Mouse (Mus musculus) hindbrain, postnatal 0 days (tissue): ENCODE data around the gene Hnrnpab. TPM values are rescaled to one million over a fixed set of nuclear protein-coding genes. Genes with fewer than 3 reads are reported as not detected.
A peak's percentile ranks its signal among the peaks of the same experiment; 100 is the strongest.
"Not testable (repeated sequence)": the region's sequence is repeated elsewhere in the genome, so short reads cannot be mapped to it uniquely, and the experiment has no call there.

ENCODE experiments used
- ATAC-seq: fragments of 200-750 bp; cut with Nextera tagmentation; 2 replicates; pipeline ENCODE4 v1.8.0; 2017; ENCODE audit warnings: mild to moderate bottlenecking, moderate TSS enrichment, moderate library complexity
- DNase-seq: peaks from one replicate; pipeline ENCODE4 v3.0.0-alpha.2; 2015; ENCODE audit warnings: low spot score
- H3K27ac ChIP-seq: fragments of 300-500 bp; sonication (generic); 2 replicates; pipeline ENCODE4 v1.5.1; 2014; ENCODE audit warnings: mild to moderate bottlenecking
- H3K27me3 ChIP-seq: fragments of 300-500 bp; sonication (generic); 2 replicates; pipeline ENCODE4 v1.6.1; 2014; ENCODE audit warnings: low read length, mixed read lengths; ENCODE audit not compliant: insufficient read depth
- H3K36me3 ChIP-seq: fragments of 300-500 bp; sonication (generic); 2 replicates; pipeline ENCODE4 v1.6.1; 2014; ENCODE audit warnings: low read length, mixed read lengths; ENCODE audit not compliant: insufficient read depth
- H3K4me1 ChIP-seq: fragments of 300-500 bp; sonication (generic); 2 replicates; pipeline ENCODE4 v1.6.1; 2014; ENCODE audit warnings: antibody characterized with exemption, low read length, mixed read lengths; ENCODE audit not compliant: insufficient read depth
- H3K4me2 ChIP-seq: fragments of 300-500 bp; sonication (generic); 2 replicates; pipeline ENCODE4 v1.6.1; 2014; ENCODE audit warnings: low read depth, mild to moderate bottlenecking, low read length, moderate library complexity, mixed read lengths
- H3K4me3 ChIP-seq: fragments of 300-500 bp; sonication (generic); 2 replicates; pipeline ENCODE4 v1.5.1; 2014; ENCODE audit warnings: low read length
- H3K9ac ChIP-seq: fragments of 300-500 bp; sonication (generic); replicated peaks from 2 replicates; pipeline ENCODE4 v1.6.1; 2014; ENCODE audit warnings: mild to moderate bottlenecking, low read length, moderate library complexity, mixed read lengths
- H3K9me3 ChIP-seq: fragments of 300-500 bp; sonication (generic); 2 replicates; pipeline ENCODE4 v1.6.1; 2016; ENCODE audit warnings: low read length, mixed read lengths
- CTCF ChIP-seq: IDR thresholded peaks from 2 replicates; pipeline ENCODE4 v1.5.1; 2016; ENCODE audit warnings: antibody characterized with exemption, control low read depth, low read depth
- WGBS: fragments of 180-500 bp; shearing (Covaris S2); extraction: QIAGEN DNeasy Blood & Tissue Kit; methylation state at CpG from one replicate; pipeline ENCODE4 v1.1.7; 2014; 5-methylcytosine and 5-hydroxymethylcytosine counted together
- polyA plus RNA-seq: library from polyadenylated mRNA; unstranded; fragments of >200 nt; fragmentation: Nextera tagmentation; extraction: Ambion mirVana; gene quantifications from 2 replicates; pipeline ENCODE4 v1.2.1, GENCODE M21; 2015
- total RNA-seq: library from RNA; depleted of rRNA; stranded (reverse); fragments of >200 nt; gene quantifications from 2 replicates; pipeline ENCODE4 v1.2.3, GENCODE M21; 2014

Hnrnpab gene
- total and polyA plus RNA-seq, 2 experiments from 2014 or later = 212 to 229 TPM

DNA sequence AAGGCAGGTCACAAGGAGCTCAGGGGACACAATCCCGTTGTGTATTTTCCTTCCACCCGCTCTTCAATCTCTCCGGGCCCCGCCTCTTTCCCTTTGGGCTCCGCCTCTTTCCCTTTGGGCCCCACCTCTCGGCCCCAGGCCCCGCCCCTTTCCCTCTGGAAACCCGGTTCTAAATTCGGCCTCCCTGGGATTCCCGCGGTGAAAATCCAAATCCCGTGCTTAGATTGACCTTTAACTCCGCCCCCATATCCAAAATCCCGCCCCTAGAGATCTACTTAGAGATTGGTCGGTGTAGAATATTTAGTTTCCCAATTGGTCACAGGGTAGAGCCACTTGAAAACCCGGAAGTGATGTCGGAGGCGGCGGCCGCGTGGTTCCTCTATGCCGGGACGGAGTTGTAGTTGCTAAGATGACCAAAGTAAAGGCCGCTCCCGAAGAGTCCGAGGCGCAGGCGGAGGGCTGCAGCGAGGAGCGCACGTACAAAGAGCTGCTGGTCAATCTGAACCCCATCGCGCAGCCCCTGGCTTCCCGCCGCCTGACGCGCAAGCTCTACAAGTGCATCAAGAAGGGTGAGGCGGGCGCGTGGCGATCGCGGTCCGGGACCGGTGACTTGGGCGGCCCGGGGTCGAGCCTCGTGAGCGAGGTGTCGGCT, 12.9 kb upstream of the Hnrnpab start, which contains the start of gene Nhp2:
Nhp2 (plus strand) TSS at position 327 of the 652 bp plus-strand sequence.
- Histone ChIP-seq H3K9me3 (no peaks in the 10 kb centered on the region), H3K4me3 (peak within 1 kb of the TSS; percentile 80), H3K36me3 (peaks cover 26% of the 10 kb centered on the region), H3K9ac (peak within 1 kb of the TSS; percentile 61), H3K27me3 (no peaks in the 10 kb centered on the region), H3K4me1 (no peaks in the 10 kb centered on the region; the same call in 1 of the 2 replicates), H3K27ac (peak within 1 kb of the TSS; percentile 57; the same call in 1 of the 2 replicates), H3K4me2 (peak within 1 kb of the TSS; percentile 79)
- no peak for TF ChIP-seq CTCF
- peak; percentile 97 for ATAC-seq
- under 1% methylated on average over 51 of the region's 51 CpGs for WGBS
- DNase-seq = peak; percentile 99

DNA sequence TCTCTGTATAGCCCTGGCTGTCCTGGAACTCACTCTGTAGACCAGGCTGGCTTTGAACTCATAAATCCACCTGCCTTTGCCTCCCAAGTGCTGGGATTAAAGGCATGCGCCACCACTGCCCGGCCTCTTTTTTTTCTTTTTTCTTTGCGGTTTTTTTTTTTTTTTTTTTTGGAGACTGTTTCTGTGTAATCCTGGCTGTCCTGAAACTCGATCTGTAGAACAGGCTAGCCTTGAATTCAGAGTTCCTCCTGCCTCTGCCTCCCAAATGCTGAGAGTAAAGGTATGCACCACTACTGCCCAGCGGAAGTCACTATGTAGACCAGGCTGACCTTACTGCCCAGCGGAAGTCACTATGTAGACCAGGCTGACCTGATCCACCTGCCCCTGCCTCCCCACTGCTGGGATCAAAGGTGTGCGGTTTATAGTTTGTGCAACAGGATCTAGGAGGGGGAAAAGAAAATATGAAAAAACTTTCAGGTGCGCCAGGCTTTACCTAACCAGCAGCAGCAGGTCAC, 12.3 kb upstream of the Hnrnpab start:
- no peak for TF ChIP-seq CTCF
- Histone ChIP-seq H3K4me1 (no peaks in the 10 kb centered on the region; the same call in 1 of the 2 replicates), H3K4me3 (peak overlapping the region; percentile 80), H3K4me2 (peak overlapping the region; percentile 79), H3K9me3 (no peaks in the 10 kb centered on the region), H3K9ac (no peak overlapping the region), H3K36me3 (peaks cover 20% of the 10 kb centered on the region), H3K27me3 (no peaks in the 10 kb centered on the region; the same call in 1 of the 2 replicates), H3K27ac (no peak overlapping the region)
- ATAC-seq (no peak; the same call in 1 of the 2 replicates), DNase-seq (no peak)
- WGBS = 54% methylated on average over 8 of the region's 8 CpGs

GRCm38 (mm10) chr11:51617693-51618092, 11.0 kb upstream of the Hnrnpab start:
- DNase-seq (peak; percentile 83), ATAC-seq (no peak)
- peak; percentile 86 for TF ChIP-seq CTCF
- H3K27me3 ChIP-seq = no peaks in the 10 kb centered on the region; the same call in 1 of the 2 replicates
- no peak overlapping the region for H3K4me3 ChIP-seq
- H3K9ac ChIP-seq = no peak overlapping the region
- H3K4me2 ChIP-seq = no peak overlapping the region
- WGBS = 3% methylated on average over 4 of the region's 4 CpGs
- no peaks in the 10 kb centered on the region for H3K9me3 ChIP-seq
- H3K4me1 ChIP-seq = no peaks in the 10 kb centered on the region; the same call in 1 of the 2 replicates
- no peak overlapping the region for H3K27ac ChIP-seq
- H3K36me3 ChIP-seq = 0 out of 2 replicates have a peak, but pooled peaks cover 7% of the 10 kb centered on the region

DNA sequence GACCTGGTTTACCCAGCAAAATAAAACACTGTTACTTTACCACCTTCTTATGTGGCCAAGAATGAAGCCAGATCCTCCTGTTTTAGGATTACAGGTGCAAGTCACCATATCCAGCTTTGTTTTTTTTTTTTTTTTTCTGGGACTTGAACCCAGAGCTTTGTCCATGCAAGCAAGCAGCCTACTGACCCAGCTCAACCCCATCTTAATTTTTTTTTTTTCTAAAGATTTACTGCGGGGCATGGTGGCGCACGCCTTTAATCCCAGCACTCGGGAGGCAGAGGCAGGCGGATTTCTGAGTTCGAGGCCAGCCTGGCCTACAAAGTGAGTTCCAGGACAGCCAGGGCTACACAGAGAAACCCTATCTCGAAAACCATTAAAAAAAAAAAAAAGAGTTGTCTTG, 9.5 kb upstream of the Hnrnpab start:
- not testable (repeated sequence) for H3K4me1 ChIP-seq, H3K27me3 ChIP-seq, H3K9me3 ChIP-seq, ATAC-seq, H3K9ac ChIP-seq, DNase-seq, H3K27ac ChIP-seq, H3K36me3 ChIP-seq
- Histone ChIP-seq H3K4me3 (peak overlapping the region; percentile 31; the same call in 1 of the 2 replicates), H3K4me2 (peak overlapping the region; percentile 63)
- WGBS = 95% methylated on average over 7 of the region's 7 CpGs

- H3K9ac ChIP-seq = peak overlapping the region; percentile 43; the same call in 1 of the 2 replicates
- no peaks in the 10 kb centered on the region; the same call in 1 of the 2 replicates for H3K4me1 ChIP-seq
- ATAC-seq = no peak
- H3K36me3 ChIP-seq = no peaks in the 10 kb centered on the region
- H3K27ac ChIP-seq = peak overlapping the region; percentile 54; the same call in 1 of the 2 replicates
- DNase-seq = peak; percentile 57
- WGBS = 6% methylated on average over 14 of the region's 14 CpGs
- peak overlapping the region; percentile 63 for H3K4me2 ChIP-seq
- peak overlapping the region; percentile 31 for H3K4me3 ChIP-seq
- H3K9me3 ChIP-seq = no peaks in the 10 kb centered on the region
- no peaks in the 10 kb centered on the region; the same call in 1 of the 2 replicates for H3K27me3 ChIP-seq
- no peak for TF ChIP-seq CTCF
Measured at GRCm38 (mm10) chr11:51615601-51616000, 9.0 kb upstream of the Hnrnpab start.

- DNase-seq (no peak), ATAC-seq (no peak)
- Histone ChIP-seq H3K4me3 (peak overlapping the region; percentile 31), H3K4me2 (peak overlapping the region; percentile 63), H3K4me1 (no peaks in the 10 kb centered on the region), H3K9me3 (no peaks in the 10 kb centered on the region), H3K27ac (peak overlapping the region; percentile 54; the same call in 1 of the 2 replicates), H3K9ac (peak overlapping the region; percentile 43; the same call in 1 of the 2 replicates), H3K27me3 (no peaks in the 10 kb centered on the region; the same call in 1 of the 2 replicates), H3K36me3 (no peaks in the 10 kb centered on the region)
- no peak for TF ChIP-seq CTCF
- 48% methylated on average over 7 of the region's 7 CpGs for WGBS
Measured at GRCm38 (mm10) chr11:51615129-51615528, 8.5 kb upstream of the Hnrnpab start.
